Mouse (Mus musculus): ENCODE data around the gene Krt82.
"Not testable (repeated sequence)": the region's sequence is repeated elsewhere in the genome, so short reads cannot be mapped to it uniquely, and the experiment has no call there.

Krt82 gene

GRCm38 (mm10) chr15:101517161-101517560 lies 33.3 kb downstream of the Krt82 start, which contains the start of gene Gm49425:
Gene Gm49425 (minus strand): TSS chr15:101517261.
- not testable (repeated sequence) for DNase-seq (ENCODE audit: low spot score in 2 of 2)

GRCm38 (mm10) chr15:101508247-101508646 lies 42.2 kb downstream of the Krt82 start:
- DNase-seq (ENCODE audit: low spot score in 2 of 2): no peak

DNA sequence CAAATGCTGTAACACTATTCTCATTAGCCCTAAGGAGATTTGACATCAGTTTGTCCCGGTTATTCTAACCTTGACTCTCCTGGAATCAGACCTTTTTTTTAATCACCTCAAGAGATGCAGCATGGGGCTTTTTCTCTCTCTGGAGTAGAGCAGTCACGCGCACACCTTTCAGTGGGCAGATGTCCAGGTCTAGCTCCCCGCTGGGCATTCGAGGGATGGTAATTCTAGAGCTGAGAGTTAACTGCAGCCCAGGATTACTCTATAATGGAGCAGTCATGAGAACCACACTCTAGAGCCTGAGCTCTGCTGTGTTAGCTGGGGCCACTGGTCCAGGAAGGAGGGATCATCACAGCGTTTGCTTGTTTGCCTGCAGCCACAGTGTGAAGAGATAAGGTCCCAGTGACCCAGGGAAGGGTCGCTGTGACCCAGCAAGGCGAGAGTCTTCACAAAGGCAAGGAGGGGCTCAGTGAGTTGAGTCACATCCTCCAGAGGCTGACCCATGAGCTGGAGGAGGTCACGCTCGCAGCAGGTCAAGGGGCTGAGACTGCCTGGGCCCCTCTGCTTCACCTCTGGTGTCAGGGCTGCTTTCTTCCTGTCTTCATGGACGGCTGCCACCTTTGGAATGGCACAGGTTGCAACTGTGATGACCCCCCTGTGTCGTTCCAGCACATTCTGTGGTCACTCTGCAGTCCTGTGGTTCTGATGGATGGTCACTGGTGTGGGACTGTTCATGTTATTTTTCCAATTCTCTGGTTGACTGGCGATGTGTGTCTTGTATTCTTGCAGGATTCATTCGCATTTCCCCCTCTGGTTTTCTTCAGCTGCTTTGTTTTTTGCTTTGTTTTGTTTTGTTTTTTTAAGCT lies 43.3 kb downstream of the Krt82 start:
- no peak for DNase-seq (ENCODE audit: low spot score in 2 of 2)

DNA sequence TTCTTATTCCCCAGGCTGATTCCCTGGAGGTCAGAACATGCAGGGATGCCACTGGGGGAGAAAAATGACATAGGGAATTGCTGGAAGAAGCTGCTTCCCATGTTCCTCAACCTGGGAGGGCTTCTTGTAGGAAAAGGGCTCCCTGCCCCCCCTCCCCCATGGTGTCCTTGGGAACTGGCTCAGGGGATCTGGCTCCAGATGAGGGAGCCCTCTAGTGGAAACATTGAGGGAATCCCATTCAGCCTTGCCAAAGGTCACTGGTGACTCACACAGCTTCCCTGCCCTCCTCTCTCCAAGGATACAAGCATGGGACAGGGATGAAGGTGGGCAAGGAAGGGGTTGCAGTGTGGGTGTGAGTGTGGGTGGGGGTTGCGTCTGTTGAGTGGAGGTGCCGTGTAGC lies 53.3 kb downstream of the Krt82 start:
- DNase-seq (ENCODE audit: low spot score in 2 of 2): no peak

DNA sequence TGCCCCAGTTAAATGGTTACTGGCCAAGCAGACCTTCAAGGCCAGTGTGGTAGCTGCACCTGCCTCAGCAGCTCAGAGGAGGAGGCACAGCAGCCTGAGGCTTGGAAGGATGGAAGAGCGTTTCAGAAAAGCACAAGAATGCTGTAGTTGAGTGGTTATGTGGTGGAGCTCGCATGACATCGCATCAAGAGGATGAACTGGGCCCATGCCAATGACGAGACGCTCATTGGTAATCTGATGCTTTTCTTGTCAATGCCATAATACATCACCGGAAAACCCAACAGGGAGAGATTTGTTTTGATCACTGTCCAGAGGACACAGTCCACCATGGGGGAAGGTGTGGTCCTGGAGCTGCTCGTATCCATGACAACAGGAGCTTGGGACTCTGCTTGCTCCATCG lies 55.2 kb downstream of the Krt82 start:
- no peak for DNase-seq (ENCODE audit: low spot score in 2 of 2)

GRCm38 (mm10) chr15:101494203-101494602 lies 56.3 kb downstream of the Krt82 start:
- DNase-seq (ENCODE audit: low spot score in 2 of 2): no peak

DNA sequence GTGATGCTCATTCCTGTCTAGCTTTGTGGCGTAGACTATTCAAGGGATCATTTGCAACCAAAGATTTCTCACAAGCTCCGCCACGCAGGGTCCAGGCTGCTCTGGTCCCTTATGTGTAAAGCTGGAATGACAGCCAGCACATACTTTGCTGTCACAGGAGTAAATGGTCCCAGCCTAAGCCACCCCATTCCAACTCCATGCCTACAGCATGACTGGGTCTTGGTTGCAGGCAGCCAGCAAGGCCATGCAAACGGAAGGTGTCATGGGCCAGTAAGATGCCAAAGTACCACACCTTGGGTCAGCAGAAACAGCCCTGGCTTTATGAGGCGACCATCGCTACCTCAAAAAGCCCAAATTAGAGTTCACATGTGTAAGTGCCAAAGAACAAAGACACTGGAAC lies 56.8 kb downstream of the Krt82 start:
- DNase-seq (ENCODE audit: low spot score in 2 of 2): no peak

GRCm38 (mm10) chr15:101492718-101493117 lies 57.7 kb downstream of the Krt82 start:
- DNase-seq (ENCODE audit: low spot score in 2 of 2): no peak

- no peak for DNase-seq (ENCODE audit: low spot score in 2 of 2)
Observed at GRCm38 (mm10) chr15:101491431-101491830, 59.0 kb downstream of the Krt82 start, which contains the start of gene Krt83. Gene Krt83 (minus strand): TSS chr15:101491512.

Measured in frontal cortex, postnatal 25 days (tissue).